Mouse (Mus musculus) forebrain, embryonic 12.5 days (tissue): ENCODE data around the gene Dpf3. TPM values are rescaled to one million over a fixed set of nuclear protein-coding genes. Genes with fewer than 3 reads are reported as not detected.

ENCODE experiments used
- ATAC-seq: fragments of 200-750 bp; cut with Nextera tagmentation; 2 replicates; pipeline ENCODE4 v1.8.0; 2017; ENCODE audit warnings: moderate TSS enrichment; ENCODE audit not compliant: low FRiP score
- H3K27ac ChIP-seq: fragments of 300-500 bp; sonication (generic); 2 replicates; pipeline ENCODE4 v1.5.1; 2016; ENCODE audit warnings: mild to moderate bottlenecking
- H3K27me3 ChIP-seq: fragments of 300-500 bp; sonication (generic); 2 replicates; pipeline ENCODE4 v1.6.1; 2016; ENCODE audit warnings: mild to moderate bottlenecking
- H3K36me3 ChIP-seq: fragments of 300-500 bp; sonication (generic); replicated peaks from 2 replicates; pipeline ENCODE4 v1.6.1; 2016; ENCODE audit warnings: mild to moderate bottlenecking
- H3K4me1 ChIP-seq: fragments of 300-500 bp; sonication (generic); 2 replicates; pipeline ENCODE4 v1.6.1; 2016
- H3K4me2 ChIP-seq: fragments of 300-500 bp; sonication (generic); 2 replicates; pipeline ENCODE4 v1.6.1; 2016; ENCODE audit warnings: mild to moderate bottlenecking, moderate library complexity
- H3K4me3 ChIP-seq: fragments of 300-500 bp; sonication (generic); replicated peaks from 2 replicates; pipeline ENCODE4 v1.5.1; 2016; ENCODE audit warnings: mild to moderate bottlenecking
- H3K9ac ChIP-seq: fragments of 300-500 bp; sonication (generic); 2 replicates; pipeline ENCODE4 v1.6.1; 2016; ENCODE audit warnings: mild to moderate bottlenecking
- H3K9me3 ChIP-seq: fragments of 300-500 bp; sonication (generic); 2 replicates; pipeline ENCODE4 v1.6.1; 2016
- WGBS: fragments of 180-500 bp; shearing (Covaris S2); methylation state at CpG from one replicate; pipeline ENCODE4 v1.1.7; 2016; 5-methylcytosine and 5-hydroxymethylcytosine counted together
- polyA plus RNA-seq: library from polyadenylated mRNA; unstranded; fragments of >200 nt; fragmentation: Nextera tagmentation; extraction: Ambion mirVana; gene quantifications from 2 replicates; pipeline ENCODE4 v1.2.1, GENCODE M21; 2016

The Dpf3 gene
- polyA plus RNA-seq, 1 experiment from 2014 or later, result 7.7 TPM

GRCm38 (mm10) chr12:83495248-83495960, 7.9 kb upstream of the Dpf3 start:
- Histone ChIP-seq H3K27ac (no peak overlapping the region), H3K9ac (no peak overlapping the region), H3K4me3 (no peak overlapping the region), H3K9me3 (peaks cover 6% of the 10 kb centered on the region), H3K36me3 (no peaks in the 10 kb centered on the region), H3K4me2 (no peak overlapping the region), H3K27me3 (0 out of 2 replicates have a peak, but pooled peaks cover under 1% of the 10 kb centered on the region), H3K4me1 (no peaks in the 10 kb centered on the region)
- no peak for ATAC-seq
- WGBS, result 83% methylated on average over 4 of the region's 4 CpGs

GRCm38 (mm10) chr12:83494196-83494595, 6.7 kb upstream of the Dpf3 start:
- 86% methylated on average over 9 of the region's 9 CpGs for WGBS
- Histone ChIP-seq H3K4me2 (no peak overlapping the region), H3K27ac (no peak overlapping the region), H3K9ac (no peak overlapping the region), H3K4me3 (no peak overlapping the region), H3K4me1 (no peaks in the 10 kb centered on the region), H3K9me3 (peaks cover 6% of the 10 kb centered on the region), H3K36me3 (no peaks in the 10 kb centered on the region), H3K27me3 (peaks cover 10% of the 10 kb centered on the region)
- no peak for ATAC-seq

- Histone ChIP-seq H3K4me1 (peaks cover 13% of the 10 kb centered on the region), H3K27ac (no peak overlapping the region), H3K9ac (no peak overlapping the region), H3K9me3 (peaks cover 6% of the 10 kb centered on the region), H3K4me2 (no peak overlapping the region), H3K27me3 (peaks cover 19% of the 10 kb centered on the region), H3K4me3 (no peak overlapping the region), H3K36me3 (no peaks in the 10 kb centered on the region)
- 83% methylated on average over 3 of the region's 3 CpGs for WGBS
- ATAC-seq, result no peak
Observed at GRCm38 (mm10) chr12:83492808-83493207, 5.3 kb upstream of the Dpf3 start.

DNA sequence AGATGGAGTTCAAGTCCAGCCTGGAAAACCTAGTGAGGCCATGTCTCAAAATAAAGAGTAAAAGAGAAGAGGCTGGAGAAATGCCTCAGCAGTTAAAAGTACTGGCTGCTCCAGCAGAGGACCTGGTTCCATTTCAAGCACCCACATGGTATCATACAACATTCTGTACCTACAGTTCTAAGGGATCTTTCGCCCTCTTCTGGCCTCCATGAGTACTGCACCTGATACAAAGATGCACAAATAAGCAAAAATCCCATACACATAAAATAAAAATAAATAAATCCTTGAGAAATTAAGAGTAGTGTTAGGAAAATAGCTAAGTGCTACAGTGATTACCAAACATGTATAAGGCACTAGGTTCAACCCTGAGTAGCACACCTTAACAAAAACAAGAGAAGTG, 4.1 kb upstream of the Dpf3 start:
- Histone ChIP-seq H3K27ac (no peak overlapping the region), H3K4me3 (no peak overlapping the region), H3K36me3 (no peaks in the 10 kb centered on the region), H3K27me3 (peaks cover 19% of the 10 kb centered on the region), H3K4me1 (peaks cover 13% of the 10 kb centered on the region), H3K9ac (no peak overlapping the region), H3K4me2 (no peak overlapping the region), H3K9me3 (peaks cover 6% of the 10 kb centered on the region)
- no peak for ATAC-seq
- 43% methylated on average over 1 of the region's 1 CpGs for WGBS

DNA sequence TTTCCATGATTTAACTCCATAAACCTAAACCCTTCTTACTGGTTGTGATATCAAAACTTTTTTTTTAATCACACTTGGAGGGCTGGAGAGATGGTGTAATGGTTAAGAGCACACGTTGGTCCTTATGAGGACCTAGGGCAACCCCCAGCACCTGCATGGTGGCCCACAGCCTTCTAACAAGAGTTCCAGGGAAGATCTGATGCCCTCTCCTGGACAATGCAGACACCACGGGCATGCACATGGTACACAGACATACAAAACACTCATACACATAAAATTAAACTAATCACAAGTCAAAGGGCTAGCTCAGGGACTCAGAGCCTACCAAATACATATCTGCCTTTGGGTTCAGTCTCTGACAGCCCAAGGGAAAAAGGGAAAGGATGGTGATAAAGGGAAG, 2.2 kb upstream of the Dpf3 start:
- no peak overlapping the region for H3K4me3 ChIP-seq
- no peak overlapping the region for H3K4me2 ChIP-seq
- H3K4me1 ChIP-seq, result peaks cover 25% of the 10 kb centered on the region
- ATAC-seq, result no peak
- H3K36me3 ChIP-seq, result no peaks in the 10 kb centered on the region
- no peak overlapping the region for H3K9ac ChIP-seq
- H3K9me3 ChIP-seq, result peaks cover 6% of the 10 kb centered on the region
- H3K27me3 ChIP-seq, result peaks cover 33% of the 10 kb centered on the region
- WGBS, result 30% methylated on average over 2 of the region's 2 CpGs
- H3K27ac ChIP-seq, result no peak overlapping the region

GRCm38 (mm10) chr12:83488211-83488941, 860 bp upstream of the Dpf3 start:
- H3K27ac ChIP-seq, result no peak overlapping the region

GRCm38 (mm10) chr12:83486671-83487461, 650 bp downstream of the Dpf3 start:
- Histone ChIP-seq H3K9ac (peak overlapping the region; percentile 62), H3K36me3 (no peaks in the 10 kb centered on the region), H3K4me1 (peaks cover 30% of the 10 kb centered on the region), H3K4me3 (peak overlapping the region; percentile 68), H3K9me3 (peaks cover 6% of the 10 kb centered on the region), H3K27ac (peak overlapping the region; percentile 87), H3K4me2 (peak overlapping the region; percentile 90), H3K27me3 (peaks cover 49% of the 10 kb centered on the region)
- ATAC-seq, result peak; percentile 72
- WGBS, result under 1% methylated on average over 72 of the region's 73 CpGs

More at GRCm38 (mm10) chr12:83488211-83488941, 860 bp upstream of the Dpf3 start:
- Histone ChIP-seq H3K9me3 (peaks cover 6% of the 10 kb centered on the region), H3K4me2 (peak overlapping the region; percentile 90), H3K4me1 (peaks cover 30% of the 10 kb centered on the region), H3K27me3 (peaks cover 45% of the 10 kb centered on the region), H3K36me3 (no peaks in the 10 kb centered on the region), H3K4me3 (peak overlapping the region; percentile 68), H3K9ac (peak overlapping the region; percentile 29; the same call in 1 of the 2 replicates)
- ATAC-seq, result no peak
- under 1% methylated on average over 29 of the region's 29 CpGs for WGBS

DNA sequence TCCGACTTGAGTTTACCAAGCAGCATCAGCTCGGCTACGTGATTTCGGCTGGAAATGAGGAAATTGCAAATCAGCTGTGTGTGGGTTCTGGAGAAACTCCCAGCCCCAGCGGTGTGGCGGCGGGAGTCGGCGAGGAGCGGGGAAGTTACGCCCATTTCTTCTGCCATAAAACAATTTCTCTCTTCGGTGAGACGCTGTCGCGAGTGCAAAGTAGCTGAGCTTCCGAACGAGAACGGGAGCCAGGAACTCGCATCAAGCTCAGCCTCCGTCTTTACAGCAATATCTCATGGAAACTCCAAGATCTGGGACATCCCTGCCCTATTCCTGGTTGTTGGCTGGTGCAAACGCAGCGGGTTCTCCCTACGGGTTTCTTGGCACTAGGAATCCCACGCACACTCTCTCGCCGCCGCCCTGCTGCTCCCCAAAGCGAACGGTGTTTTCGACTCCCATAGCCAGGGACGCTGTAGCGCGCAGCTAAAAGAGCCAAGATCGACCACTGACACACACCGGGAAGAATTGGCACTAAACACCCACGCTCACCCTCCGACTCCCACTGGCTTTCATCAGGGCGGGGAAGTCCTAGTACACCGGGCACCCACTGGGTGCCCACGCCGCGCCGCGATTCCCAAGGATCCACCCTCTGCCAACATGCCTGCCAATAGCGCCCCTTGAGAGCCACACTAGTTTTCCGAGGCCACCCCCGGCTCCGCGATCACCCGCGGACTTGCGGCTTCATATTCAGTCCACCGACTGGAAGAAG, 1.4 kb downstream of the Dpf3 start:
- Histone ChIP-seq H3K27ac (peak overlapping the region; percentile 87; the same call in 1 of the 2 replicates), H3K4me3 (peak overlapping the region; percentile 68), H3K36me3 (no peaks in the 10 kb centered on the region), H3K4me2 (peak overlapping the region; percentile 90), H3K9ac (peak overlapping the region; percentile 62), H3K27me3 (peaks cover 49% of the 10 kb centered on the region), H3K4me1 (peaks cover 30% of the 10 kb centered on the region), H3K9me3 (0 out of 2 replicates have a peak, but pooled peaks cover under 1% of the 10 kb centered on the region)
- under 1% methylated on average over 53 of the region's 53 CpGs for WGBS
- no peak for ATAC-seq

GRCm38 (mm10) chr12:83484855-83485745, 2.4 kb downstream of the Dpf3 start:
- H3K9ac ChIP-seq, result peak overlapping the region; percentile 62
- ATAC-seq, result no peak
- H3K4me3 ChIP-seq, result peak overlapping the region; percentile 68
- no peak overlapping the region for H3K27ac ChIP-seq
- H3K9me3 ChIP-seq, result no peaks in the 10 kb centered on the region
- no peaks in the 10 kb centered on the region for H3K36me3 ChIP-seq
- WGBS, result under 1% methylated on average over 24 of the region's 24 CpGs
- peaks cover 45% of the 10 kb centered on the region for H3K27me3 ChIP-seq
- H3K4me2 ChIP-seq, result peak overlapping the region; percentile 90
- H3K4me1 ChIP-seq, result peaks cover 30% of the 10 kb centered on the region

DNA sequence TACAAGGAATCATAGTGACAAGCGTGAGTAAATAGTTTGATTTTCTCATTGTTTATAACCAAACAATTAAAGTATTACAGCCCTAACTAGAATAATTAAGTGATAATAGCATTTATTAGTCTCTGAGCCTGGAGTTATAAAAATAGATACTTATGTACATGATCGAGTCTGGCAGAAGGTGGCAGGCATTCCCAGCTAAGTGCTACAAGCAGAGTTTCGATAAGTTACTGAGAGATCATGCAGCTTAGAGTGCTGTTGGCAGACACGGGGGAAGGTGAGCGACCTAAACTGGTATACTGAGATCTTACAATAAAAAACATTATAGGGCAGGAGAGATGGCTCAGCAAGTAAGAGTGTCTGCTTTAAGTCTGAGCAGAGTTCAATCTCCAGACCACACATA, 3.9 kb downstream of the Dpf3 start:
- H3K27me3 ChIP-seq, result peaks cover 38% of the 10 kb centered on the region
- no peak overlapping the region for H3K27ac ChIP-seq
- no peak for ATAC-seq
- H3K4me1 ChIP-seq, result peaks cover 24% of the 10 kb centered on the region
- H3K9me3 ChIP-seq, result no peaks in the 10 kb centered on the region
- H3K9ac ChIP-seq, result no peak overlapping the region
- 72% methylated on average over 5 of the region's 5 CpGs for WGBS
- H3K4me3 ChIP-seq, result no peak overlapping the region
- no peaks in the 10 kb centered on the region for H3K36me3 ChIP-seq
- no peak overlapping the region for H3K4me2 ChIP-seq

GRCm38 (mm10) chr12:83481439-83481838, 6.1 kb downstream of the Dpf3 start:
- Histone ChIP-seq H3K9me3 (no peaks in the 10 kb centered on the region), H3K36me3 (no peaks in the 10 kb centered on the region), H3K4me1 (peaks cover 22% of the 10 kb centered on the region), H3K27ac (no peak overlapping the region), H3K4me2 (no peak overlapping the region), H3K9ac (no peak overlapping the region), H3K4me3 (no peak overlapping the region), H3K27me3 (peaks cover 30% of the 10 kb centered on the region)
- no peak for ATAC-seq
- WGBS, result 75% methylated on average over 4 of the region's 4 CpGs
